Mouse (Mus musculus) embryonic fibroblast, embryonic 13.5 days (primary cell): ENCODE measurements around the gene Ankrd17.

Source experiments
- CTCF ChIP-seq: IDR thresholded peaks from 2 replicates; pipeline ENCODE4 v1.5.1; 2011; ENCODE audit warnings: mild to moderate bottlenecking, control low read depth, low read length, moderate library complexity, borderline replicate concordance; ENCODE audit not compliant: insufficient read depth
- POLR2A ChIP-seq: IDR thresholded peaks from 2 replicates; pipeline ENCODE4 v1.6.1; 2011; ENCODE audit warnings: low read depth, mild to moderate bottlenecking, control low read depth, low read length, moderate library complexity

DNA sequence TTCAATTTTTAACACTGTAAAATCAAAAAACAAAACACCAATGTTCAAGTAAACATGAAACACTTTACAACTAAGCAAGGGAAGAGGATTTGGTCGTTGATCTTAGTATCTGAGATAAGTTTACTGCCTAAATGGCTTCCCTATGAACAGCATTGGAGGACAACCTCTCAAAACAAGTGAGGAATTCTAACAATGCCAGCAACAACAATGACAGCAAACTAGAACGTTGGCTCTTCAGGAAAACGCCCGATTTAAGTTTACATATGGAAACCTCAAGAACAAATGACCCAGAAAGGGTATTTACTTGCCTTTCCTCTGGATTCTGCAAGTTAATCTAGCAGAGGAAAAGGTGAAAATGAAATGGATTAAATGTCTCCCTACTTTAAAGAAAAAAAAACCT is 121.0 kb downstream of the Ankrd17 start:
- TF ChIP-seq POLR2A = no peak
- TF ChIP-seq CTCF = no peak
